Mouse (Mus musculus): ENCODE results near the gene Sall4. TPM values are rescaled to one million over a fixed set of nuclear protein-coding genes. Genes with fewer than 3 reads are reported as not detected.

Sall4 gene
- polyA plus RNA-seq, 1 experiment from 2014 or later = 0.88 TPM

DNA sequence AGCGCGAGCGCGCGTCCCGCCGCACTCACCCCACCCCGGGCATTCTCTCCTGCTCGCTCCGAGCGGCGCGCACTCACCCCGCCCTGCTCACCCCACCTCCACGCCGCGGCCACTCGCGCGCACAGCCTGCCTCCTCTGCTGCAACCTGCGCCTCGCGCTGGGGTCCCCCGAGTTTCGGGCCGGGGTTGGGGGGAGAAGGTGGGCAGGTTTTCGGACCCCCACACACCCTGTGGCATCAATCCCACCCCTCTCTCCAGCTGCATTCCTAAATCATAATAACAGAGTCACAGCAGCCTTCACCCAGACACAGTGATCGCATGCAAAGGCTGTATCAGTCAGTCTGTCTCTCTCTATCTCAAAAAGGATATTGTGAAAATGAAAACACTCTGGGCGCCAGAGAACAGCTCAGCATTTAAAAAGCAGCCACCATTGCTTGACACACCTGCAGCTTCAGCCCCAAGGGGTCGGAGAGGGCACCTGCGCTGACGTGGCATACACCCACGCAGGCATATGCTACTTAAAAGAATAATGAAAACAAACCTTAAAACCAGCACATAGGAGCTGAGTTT is 25.6 kb downstream of the Sall4 start, which contains the start of gene Atp9a:
Atp9a (minus strand) TSS at position 351 of the 569 bp plus-strand sequence.
- peak within 1 kb of the TSS; percentile 67 for H3K4me2 ChIP-seq (replicated peaks)
- WGBS = 7% methylated on average over 29 of the region's 33 CpGs
- ATAC-seq (replicated peaks) = peak; percentile 64
- H3K36me3 ChIP-seq = no peaks in the 10 kb centered on the region
- H3K9ac ChIP-seq (replicated peaks) = peak within 1 kb of the TSS; percentile 94
- no peaks in the 10 kb centered on the region for H3K9me3 ChIP-seq
- H3K4me3 ChIP-seq = peak within 1 kb of the TSS; percentile 96
- no peaks in the 10 kb centered on the region for H3K27me3 ChIP-seq
- H3K27ac ChIP-seq (replicated peaks) = peak within 1 kb of the TSS; percentile 97
- peaks cover 10% of the 10 kb centered on the region; the same call in 1 of the 2 replicates for H3K4me1 ChIP-seq

DNA sequence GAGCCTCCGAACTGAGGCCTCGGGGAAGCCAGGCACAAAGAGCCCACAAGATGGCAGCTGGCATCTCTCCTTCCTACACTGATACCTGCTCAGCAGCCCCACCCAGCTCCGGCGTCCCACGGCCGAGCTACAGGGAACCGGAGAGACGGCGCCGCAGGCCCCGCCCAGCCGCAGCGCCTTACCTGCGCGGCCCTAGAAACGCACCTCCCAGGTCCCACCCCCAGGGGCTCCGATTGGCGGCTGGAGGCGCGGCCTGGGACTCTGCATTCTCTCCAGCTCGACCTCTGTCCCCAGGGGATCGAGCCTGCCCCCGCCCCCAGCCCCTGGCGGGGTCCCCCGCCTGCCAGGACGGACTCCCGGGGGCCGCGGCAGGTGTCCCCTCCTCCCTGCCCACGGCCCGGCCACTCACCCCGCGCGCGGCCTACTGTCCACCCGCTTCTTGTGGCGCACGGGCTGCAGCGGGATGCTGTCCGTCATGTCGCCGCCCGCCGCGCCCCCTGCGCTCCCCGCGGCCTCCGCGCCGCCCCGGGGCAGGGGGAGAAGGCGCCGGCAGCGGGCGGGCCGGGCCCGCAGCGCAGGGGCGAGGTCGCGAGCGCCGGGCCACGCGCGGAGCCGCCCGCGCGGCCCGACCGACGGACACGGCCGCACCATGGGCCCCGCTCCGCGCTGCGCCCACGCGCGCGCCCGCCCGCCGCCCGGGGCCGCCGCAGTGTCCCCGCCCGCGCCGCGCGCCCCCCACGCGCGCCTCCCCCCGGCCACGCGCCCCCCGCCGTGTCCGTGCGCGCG is 26.3 kb downstream of the Sall4 start:
- ATAC-seq (replicated peaks) = peak; percentile 82

DNA sequence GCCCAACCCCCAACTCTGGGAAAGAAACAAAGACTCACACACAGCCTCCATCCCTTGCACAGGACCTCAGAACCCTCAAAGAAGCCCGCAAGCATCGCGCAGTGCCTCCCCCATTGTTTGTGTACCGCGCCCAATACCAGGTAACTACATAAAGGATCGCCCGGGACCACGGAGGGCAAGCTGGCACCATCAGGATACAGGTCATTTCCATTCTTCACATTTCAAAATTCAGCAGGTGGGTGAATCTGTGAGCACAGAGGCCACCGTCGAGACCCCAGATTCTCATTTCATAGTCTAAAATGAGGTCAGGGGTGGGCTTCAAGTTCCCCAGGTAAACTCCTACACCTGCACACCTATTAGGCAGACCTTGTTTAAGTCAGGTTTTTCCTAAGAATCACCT is 27.2 kb downstream of the Sall4 start:
- 85% methylated on average over 10 of the region's 10 CpGs for WGBS
- no peaks in the 10 kb centered on the region for H3K27me3 ChIP-seq
- H3K27ac ChIP-seq (replicated peaks) = peak overlapping the region; percentile 97
- no peaks in the 10 kb centered on the region for H3K9me3 ChIP-seq
- peaks cover 10% of the 10 kb centered on the region; the same call in 1 of the 2 replicates for H3K4me1 ChIP-seq
- H3K36me3 ChIP-seq = no peaks in the 10 kb centered on the region
- peak overlapping the region; percentile 96 for H3K4me3 ChIP-seq
- no peak overlapping the region for H3K9ac ChIP-seq (replicated peaks)
- ATAC-seq (replicated peaks) = no peak
- peak overlapping the region; percentile 45 for H3K4me2 ChIP-seq (replicated peaks)

More for the DNA sequence above, 26.3 kb downstream of the Sall4 start:
- peak overlapping the region; percentile 67 for H3K4me2 ChIP-seq (replicated peaks)
- H3K36me3 ChIP-seq = no peaks in the 10 kb centered on the region
- under 1% methylated on average over 87 of the region's 108 CpGs for WGBS
- H3K4me1 ChIP-seq = peaks cover 10% of the 10 kb centered on the region; the same call in 1 of the 2 replicates
- H3K27me3 ChIP-seq = no peaks in the 10 kb centered on the region
- H3K9me3 ChIP-seq = no peaks in the 10 kb centered on the region
- peak overlapping the region; percentile 94 for H3K9ac ChIP-seq (replicated peaks)
- H3K27ac ChIP-seq (replicated peaks) = peak overlapping the region; percentile 97
- peak overlapping the region; percentile 96 for H3K4me3 ChIP-seq

GRCm38 (mm10) chr2:168738854-168739253 is 28.9 kb downstream of the Sall4 start:
- Histone ChIP-seq H3K27me3 (no peaks in the 10 kb centered on the region), H3K4me1 (peaks cover 14% of the 10 kb centered on the region; the same call in 1 of the 2 replicates), H3K4me3 (no peak overlapping the region), H3K9ac (replicated peaks) (no peak overlapping the region), H3K4me2 (replicated peaks) (no peak overlapping the region), H3K36me3 (no peaks in the 10 kb centered on the region), H3K27ac (replicated peaks) (no peak overlapping the region), H3K9me3 (no peaks in the 10 kb centered on the region)
- ATAC-seq (replicated peaks) = no peak
- 96% methylated on average over 1 of the region's 1 CpGs for WGBS

- H3K9me3 ChIP-seq = no peaks in the 10 kb centered on the region
- no peak overlapping the region for H3K4me3 ChIP-seq
- H3K4me1 ChIP-seq = peaks cover 15% of the 10 kb centered on the region; the same call in 1 of the 2 replicates
- no peaks in the 10 kb centered on the region for H3K36me3 ChIP-seq
- H3K27me3 ChIP-seq = no peaks in the 10 kb centered on the region
- WGBS = 91% methylated on average over 10 of the region's 10 CpGs
- H3K4me2 ChIP-seq (replicated peaks) = no peak overlapping the region
- ATAC-seq (replicated peaks) = no peak
- no peak overlapping the region for H3K9ac ChIP-seq (replicated peaks)
- no peak overlapping the region for H3K27ac ChIP-seq (replicated peaks)
Measured at GRCm38 (mm10) chr2:168737878-168738277, 29.9 kb downstream of the Sall4 start.

- ATAC-seq (replicated peaks) = no peak
- Histone ChIP-seq H3K4me3 (no peak overlapping the region), H3K4me2 (replicated peaks) (no peak overlapping the region), H3K36me3 (no peaks in the 10 kb centered on the region), H3K27ac (replicated peaks) (no peak overlapping the region), H3K27me3 (no peaks in the 10 kb centered on the region), H3K9me3 (no peaks in the 10 kb centered on the region), H3K4me1 (peaks cover 15% of the 10 kb centered on the region), H3K9ac (replicated peaks) (no peak overlapping the region)
- 43% methylated on average over 11 of the region's 11 CpGs for WGBS
Measured at GRCm38 (mm10) chr2:168734023-168734422, 33.7 kb downstream of the Sall4 start.

GRCm38 (mm10) chr2:168731258-168731657 is 36.5 kb downstream of the Sall4 start:
- Histone ChIP-seq H3K27ac (replicated peaks) (no peak overlapping the region), H3K9me3 (no peaks in the 10 kb centered on the region), H3K4me1 (peaks cover 15% of the 10 kb centered on the region), H3K9ac (replicated peaks) (no peak overlapping the region), H3K27me3 (no peaks in the 10 kb centered on the region), H3K4me2 (replicated peaks) (no peak overlapping the region), H3K36me3 (no peaks in the 10 kb centered on the region), H3K4me3 (no peak overlapping the region)
- 64% methylated on average over 8 of the region's 8 CpGs for WGBS
- ATAC-seq (replicated peaks) = peak; percentile 39; the same call in 1 of the 2 replicates

- H3K9ac ChIP-seq (replicated peaks) = no peak overlapping the region
- H3K27me3 ChIP-seq = no peaks in the 10 kb centered on the region
- no peak for ATAC-seq (replicated peaks)
- no peaks in the 10 kb centered on the region for H3K9me3 ChIP-seq
- H3K27ac ChIP-seq (replicated peaks) = no peak overlapping the region
- H3K4me3 ChIP-seq = no peak overlapping the region
- WGBS = 85% methylated on average over 12 of the region's 12 CpGs
- H3K4me1 ChIP-seq = peaks cover 22% of the 10 kb centered on the region
- H3K36me3 ChIP-seq = no peaks in the 10 kb centered on the region
- H3K4me2 ChIP-seq (replicated peaks) = no peak overlapping the region
Measured at GRCm38 (mm10) chr2:168729736-168730135, 38.0 kb downstream of the Sall4 start.

- ATAC-seq (replicated peaks) = no peak
- Histone ChIP-seq H3K9ac (replicated peaks) (no peak overlapping the region), H3K4me2 (replicated peaks) (no peak overlapping the region), H3K27ac (replicated peaks) (no peak overlapping the region), H3K27me3 (no peaks in the 10 kb centered on the region), H3K4me1 (peaks cover 17% of the 10 kb centered on the region), H3K9me3 (no peaks in the 10 kb centered on the region), H3K36me3 (no peaks in the 10 kb centered on the region), H3K4me3 (no peak overlapping the region)
- 82% methylated on average over 12 of the region's 12 CpGs for WGBS
Measured at GRCm38 (mm10) chr2:168728045-168728444, 39.7 kb downstream of the Sall4 start.

- no peak overlapping the region for H3K4me3 ChIP-seq
- 0 out of 2 replicates have a peak overlapping the region, but pooled peaks have one; percentile 17 for H3K27ac ChIP-seq (replicated peaks)
- peaks cover 11% of the 10 kb centered on the region for H3K4me1 ChIP-seq
- no peak overlapping the region for H3K4me2 ChIP-seq (replicated peaks)
- WGBS = 45% methylated on average over 6 of the region's 6 CpGs
- H3K27me3 ChIP-seq = no peaks in the 10 kb centered on the region
- H3K9me3 ChIP-seq = no peaks in the 10 kb centered on the region
- peak; percentile 62 for ATAC-seq (replicated peaks)
- H3K36me3 ChIP-seq = no peaks in the 10 kb centered on the region
- H3K9ac ChIP-seq (replicated peaks) = no peak overlapping the region
Measured at GRCm38 (mm10) chr2:168726007-168726406, 41.7 kb downstream of the Sall4 start.

DNA sequence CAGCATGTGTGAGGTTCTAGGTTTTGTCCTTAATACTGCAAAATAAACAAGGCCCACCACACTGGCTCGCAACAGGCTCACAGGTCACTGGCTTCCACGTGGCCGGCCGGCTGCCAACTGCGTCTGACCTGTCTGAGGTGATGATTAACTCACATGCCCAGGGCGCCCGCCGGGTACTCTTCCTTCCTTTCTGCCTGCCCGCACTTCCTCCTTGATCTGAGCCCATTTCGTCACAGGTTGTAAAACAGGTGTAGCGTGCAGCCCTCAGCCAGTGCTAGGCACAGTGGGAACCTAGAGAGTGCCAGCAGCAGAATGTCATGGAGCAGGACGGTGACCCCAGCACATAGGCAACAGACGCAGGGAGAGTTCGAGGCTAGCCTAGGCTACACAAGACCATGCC is 46.4 kb downstream of the Sall4 start:
- H3K9me3 ChIP-seq = no peaks in the 10 kb centered on the region
- H3K36me3 ChIP-seq = no peaks in the 10 kb centered on the region
- H3K27ac ChIP-seq (replicated peaks) = no peak overlapping the region
- peaks cover 17% of the 10 kb centered on the region for H3K4me1 ChIP-seq
- no peaks in the 10 kb centered on the region for H3K27me3 ChIP-seq
- H3K4me3 ChIP-seq = no peak overlapping the region
- WGBS = 94% methylated on average over 14 of the region's 14 CpGs
- ATAC-seq (replicated peaks) = no peak
- no peak overlapping the region for H3K9ac ChIP-seq (replicated peaks)
- H3K4me2 ChIP-seq (replicated peaks) = no peak overlapping the region

DNA sequence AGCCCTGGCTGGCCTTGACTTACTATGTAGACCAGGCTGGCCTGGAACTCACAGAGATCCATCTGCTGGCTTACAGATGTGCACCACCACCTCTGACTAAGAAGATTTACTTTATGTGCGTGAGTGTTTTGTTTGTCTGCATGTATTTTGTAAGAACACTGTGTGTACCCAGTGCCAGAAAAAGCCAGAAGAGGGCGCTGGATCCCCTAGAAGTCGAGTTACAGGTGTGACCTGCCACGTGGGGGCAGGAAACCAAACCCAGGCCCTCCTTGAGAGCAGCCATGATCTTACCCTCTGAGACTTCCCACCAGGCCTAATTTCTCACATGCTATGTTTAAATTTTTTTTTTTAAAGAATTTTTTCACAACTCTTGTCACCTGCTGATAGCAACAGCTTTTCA is 48.0 kb downstream of the Sall4 start:
- no peak overlapping the region for H3K27ac ChIP-seq (replicated peaks)
- peaks cover 10% of the 10 kb centered on the region for H3K4me1 ChIP-seq
- 72% methylated on average over 4 of the region's 4 CpGs for WGBS
- no peak overlapping the region for H3K9ac ChIP-seq (replicated peaks)
- H3K9me3 ChIP-seq = no peaks in the 10 kb centered on the region
- ATAC-seq (replicated peaks) = no peak
- no peak overlapping the region for H3K4me3 ChIP-seq
- H3K4me2 ChIP-seq (replicated peaks) = no peak overlapping the region
- H3K36me3 ChIP-seq = no peaks in the 10 kb centered on the region
- H3K27me3 ChIP-seq = no peaks in the 10 kb centered on the region
